Mouse (Mus musculus): ENCODE data around the gene Fam149a.

The Fam149a gene

GRCm38 (mm10) chr8:45381963-45382347 is at the start of gene Fam149a:
Fam149a (minus strand) TSS chr8:45382291.
- no peak for DNase-seq

GRCm38 (mm10) chr8:45420151-45420550 is 38.1 kb upstream of the Fam149a start:
- DNase-seq = no peak

DNA sequence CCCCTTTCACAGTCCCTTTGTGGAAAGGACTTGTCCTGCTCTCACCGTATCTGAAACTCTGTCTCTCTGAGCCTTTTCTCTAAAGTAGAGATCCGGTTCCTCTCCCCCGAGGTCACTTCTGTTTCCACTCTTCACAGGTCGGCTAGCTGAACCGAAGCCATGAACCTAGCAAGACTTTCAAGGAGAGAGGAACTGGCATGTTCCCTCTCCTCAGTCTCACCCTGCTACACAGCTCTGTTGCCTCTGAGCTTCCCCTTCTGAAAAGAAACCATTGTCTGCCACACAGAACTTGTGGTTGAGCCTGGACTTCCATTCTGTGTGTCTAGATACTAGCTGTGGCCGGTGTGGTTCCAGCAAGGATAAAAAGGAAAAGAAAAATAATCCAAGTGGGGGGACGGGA is 32.9 kb upstream of the Fam149a start:
- no peak for DNase-seq

DNA sequence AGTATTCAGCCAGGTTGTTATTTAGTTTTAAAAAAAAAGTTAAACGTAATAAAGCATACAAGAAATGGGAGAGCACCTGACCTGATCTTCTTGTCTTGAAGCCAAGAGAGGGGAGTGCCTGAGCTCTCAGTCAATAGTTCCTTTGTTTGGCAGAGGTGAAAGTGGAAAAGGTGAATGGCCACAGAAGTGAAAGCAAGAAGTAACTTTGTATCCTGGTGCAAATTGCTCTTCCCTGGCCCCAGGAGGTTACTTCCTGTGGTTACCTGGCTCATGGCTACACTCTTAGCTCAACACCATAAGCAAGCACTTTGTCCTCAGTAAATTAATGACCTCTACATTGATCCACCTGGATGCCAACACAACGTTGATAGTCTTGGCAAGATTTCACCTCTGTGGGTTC is 28.8 kb upstream of the Fam149a start, which contains the start of gene Tlr3:
TSS of gene Tlr3 (minus strand) at position 199 of the 400 bp plus-strand sequence.
- no peak for DNase-seq

DNA sequence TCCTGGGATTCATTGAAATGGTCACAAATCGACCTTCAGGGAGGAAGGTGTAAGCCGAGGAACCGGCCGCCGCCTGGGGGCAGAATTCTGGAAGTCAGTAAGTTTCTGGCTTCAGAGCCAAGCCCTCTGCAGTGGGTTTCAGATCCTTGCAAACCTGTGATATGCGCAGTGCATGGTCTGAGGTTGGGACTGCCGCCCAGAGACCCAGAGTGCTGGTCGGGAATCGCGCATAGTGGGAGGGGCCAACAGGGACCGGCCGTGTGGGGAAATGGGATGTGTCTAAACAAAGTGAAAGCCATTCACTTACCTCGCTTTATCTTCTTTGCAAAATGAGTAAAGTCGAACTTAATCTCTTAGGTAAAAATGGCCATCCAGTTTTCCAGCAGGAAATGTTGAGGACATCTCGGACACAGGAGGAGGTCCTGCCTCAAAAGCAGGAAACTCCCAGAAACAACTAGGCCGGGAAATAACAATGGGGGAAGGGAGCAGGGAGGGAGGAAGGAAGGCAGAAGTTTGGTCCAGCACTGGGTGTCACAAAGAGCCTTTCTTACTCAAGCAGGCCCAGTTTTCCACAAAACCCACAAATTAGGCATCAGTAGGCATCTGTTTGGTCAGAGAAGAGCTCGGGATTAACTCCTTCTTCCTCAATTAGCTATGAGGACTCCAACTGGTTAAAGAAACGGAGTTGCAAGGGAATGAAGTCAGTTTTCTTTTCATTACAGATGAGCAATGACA is 28.2 kb upstream of the Fam149a start:
- peak; percentile 5 for DNase-seq

GRCm38 (mm10) chr8:45409702-45410101 is 27.6 kb upstream of the Fam149a start:
- no peak for DNase-seq

DNA sequence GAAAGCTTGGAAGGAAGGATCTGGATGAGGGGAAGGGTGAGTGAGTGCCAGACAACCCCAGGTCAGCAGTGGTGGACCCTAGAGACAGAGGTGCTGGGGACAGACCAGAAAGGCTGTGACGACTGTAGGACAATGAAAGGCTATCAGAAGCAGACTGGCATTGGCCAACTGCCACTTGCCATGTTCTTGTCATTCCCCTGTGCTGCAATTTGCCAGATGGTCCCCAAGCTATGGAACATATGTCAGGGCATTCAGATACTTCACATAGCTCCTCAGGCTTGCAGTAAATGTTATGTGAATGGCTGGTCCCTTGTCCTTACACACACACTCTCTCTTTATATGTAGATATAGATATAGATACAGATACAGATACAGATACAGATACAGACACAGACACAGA is 1.2 kb upstream of the Fam149a start:
- no peak for DNase-seq

- DNase-seq = no peak
Measured at GRCm38 (mm10) chr8:45381075-45381962, 772 bp downstream of the Fam149a start.

GRCm38 (mm10) chr8:45380598-45380997 is 1.5 kb downstream of the Fam149a start:
- DNase-seq = no peak

- no peak for DNase-seq
Measured at GRCm38 (mm10) chr8:45374071-45374470, 8.0 kb downstream of the Fam149a start.

GRCm38 (mm10) chr8:45367154-45367553 is 14.9 kb downstream of the Fam149a start:
- DNase-seq = no peak

DNA sequence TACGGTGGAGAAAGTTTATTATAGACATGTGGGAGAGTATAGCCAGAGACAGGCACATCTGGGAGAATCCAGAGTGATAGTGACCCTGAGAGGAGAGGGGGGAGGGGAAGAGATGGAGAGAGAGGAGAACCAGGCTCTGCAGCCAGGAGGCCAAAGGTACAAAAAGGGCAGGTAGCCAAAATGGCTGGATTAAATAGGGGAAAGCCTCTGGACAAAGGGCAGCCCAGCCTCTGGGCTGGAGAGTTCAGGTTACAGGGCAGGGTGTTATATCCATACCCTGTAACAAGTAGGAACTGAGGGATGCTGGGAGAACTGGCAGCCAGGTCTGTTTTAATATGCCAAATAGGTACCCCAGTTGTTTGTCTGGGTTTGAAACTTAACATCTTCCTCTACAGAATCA is 18.9 kb downstream of the Fam149a start:
- no peak for DNase-seq

- DNase-seq = no peak
Measured at GRCm38 (mm10) chr8:45362323-45362722, 19.8 kb downstream of the Fam149a start.

GRCm38 (mm10) chr8:45359091-45359605 is 22.9 kb downstream of the Fam149a start:
- DNase-seq = no peak

GRCm38 (mm10) chr8:45358132-45358918 is 23.8 kb downstream of the Fam149a start:
- no peak for DNase-seq

- no peak for DNase-seq
Measured at GRCm38 (mm10) chr8:45355809-45356208, 26.3 kb downstream of the Fam149a start.

- peak; percentile 53 for DNase-seq
Measured at GRCm38 (mm10) chr8:45345031-45345430, 37.1 kb downstream of the Fam149a start.

GRCm38 (mm10) chr8:45344298-45344697 is 37.8 kb downstream of the Fam149a start:
- DNase-seq = no peak

GRCm38 (mm10) chr8:45341630-45342628 is 40.2 kb downstream of the Fam149a start:
- DNase-seq = no peak

GRCm38 (mm10) chr8:45333493-45333892 is 48.6 kb downstream of the Fam149a start:
- DNase-seq = peak; percentile 2

DNA sequence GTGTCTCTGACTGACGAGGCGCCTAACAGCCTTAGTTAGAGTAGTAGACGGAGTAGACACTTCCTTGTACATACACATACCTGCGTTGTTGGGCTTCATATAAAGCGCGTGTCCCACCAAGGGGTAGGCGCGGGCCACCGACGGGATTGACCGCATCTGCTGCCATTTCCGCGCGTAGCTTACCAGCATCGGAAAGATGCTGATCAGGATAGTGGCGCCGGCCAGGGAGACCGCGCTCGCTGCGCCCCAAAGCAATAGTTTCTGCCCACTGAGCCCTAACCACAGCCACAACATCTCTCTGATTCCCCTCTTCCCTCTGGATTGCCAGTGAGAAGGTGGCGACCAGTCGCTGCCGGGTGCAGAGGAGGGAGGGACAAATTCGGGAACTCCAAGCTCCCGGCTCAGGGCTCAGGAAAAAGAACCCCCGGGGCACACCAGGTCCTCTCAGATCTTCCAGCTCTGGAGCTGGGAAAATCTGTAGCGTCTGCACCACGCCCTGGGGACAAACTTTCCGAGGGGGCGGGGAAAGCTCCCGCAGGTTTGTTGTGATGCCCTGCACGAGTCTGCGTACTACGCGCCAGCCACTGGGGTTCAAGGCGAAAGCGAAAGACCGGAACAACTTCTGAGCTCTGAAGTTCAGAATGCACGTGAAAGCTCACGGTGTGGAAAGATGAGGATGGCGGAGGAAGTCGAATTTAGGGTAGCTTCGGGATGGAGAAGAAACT is 49.2 kb downstream of the Fam149a start, which contains the start of gene Cyp4v3:
TSS of gene Cyp4v3 (minus strand) at position 532 of the 725 bp plus-strand sequence.
- DNase-seq = peak; percentile 62

All from thymus, postnatal 25 days (tissue).